Mouse (Mus musculus): Measurements from ENCODE around the gene Tepp. TPM values are rescaled to one million over a fixed set of nuclear protein-coding genes. Genes with fewer than 3 reads are reported as not detected.

Gene Tepp
- total RNA-seq, 2 experiments from 2014 or later: not detected

- peak; percentile 58 for ATAC-seq (replicated peaks; ENCODE audit: poor library complexity)
Observed at GRCm38 (mm10) chr8:95360181-95361015, 50.0 kb downstream of the Tepp start.

- peak; percentile 45 for ATAC-seq (replicated peaks; ENCODE audit: poor library complexity)
Observed at GRCm38 (mm10) chr8:95361016-95361341, 50.6 kb downstream of the Tepp start.

GRCm38 (mm10) chr8:95362272-95362671, 51.9 kb downstream of the Tepp start:
- no peak for ATAC-seq (replicated peaks; ENCODE audit: poor library complexity)

- no peak for ATAC-seq (replicated peaks; ENCODE audit: poor library complexity)
Observed at GRCm38 (mm10) chr8:95363849-95364248, 53.5 kb downstream of the Tepp start.

GRCm38 (mm10) chr8:95369581-95370326, 59.4 kb downstream of the Tepp start:
- peak; percentile 77 for ATAC-seq (replicated peaks; ENCODE audit: poor library complexity)

GRCm38 (mm10) chr8:95373389-95374002, 63.1 kb downstream of the Tepp start:
- no peak for ATAC-seq (replicated peaks; ENCODE audit: poor library complexity)

- ATAC-seq (replicated peaks; ENCODE audit: poor library complexity): no peak
Observed at GRCm38 (mm10) chr8:95374429-95374828, 64.1 kb downstream of the Tepp start.

- ATAC-seq (replicated peaks; ENCODE audit: poor library complexity): no peak
Observed at GRCm38 (mm10) chr8:95375374-95375930, 65.1 kb downstream of the Tepp start.

Other genes with a start within 250 kb of the Tepp start
- gene Katnb1, start 229.4 kb upstream of the Tepp start, total RNA-seq (2015): 6.3 and 7.3 TPM in 2 replicates
- 25.2 and 25.9 TPM in 2 replicates for gene Katnb1, start 229.4 kb upstream of the Tepp start, total RNA-seq (2017)
- gene Kifc3, start 107.8 kb upstream of the Tepp start, total RNA-seq (2015): 0.73 and 0.99 TPM in 2 replicates
- gene Kifc3, start 107.8 kb upstream of the Tepp start, total RNA-seq (2017): 0.68 and 1.4 TPM in 2 replicates
- gene Cngb1, start 4.0 kb upstream of the Tepp start, total RNA-seq (2015): 6.3 and 9.3 TPM in 2 replicates
- gene Cngb1, start 4.0 kb upstream of the Tepp start, total RNA-seq (2017): 2.8 and 3.0 TPM in 2 replicates
- 5.5 and 6.1 TPM in 2 replicates for gene Zfp319, start 21.4 kb downstream of the Tepp start, total RNA-seq (2015)
- gene Zfp319, start 21.4 kb downstream of the Tepp start, total RNA-seq (2017): 2.1 and 2.6 TPM in 2 replicates
- gene Usb1, start 21.7 kb downstream of the Tepp start, total RNA-seq (2015): 27.6 and 28.0 TPM in 2 replicates
- gene Usb1, start 21.7 kb downstream of the Tepp start, total RNA-seq (2017): 27.3 and 31.9 TPM in 2 replicates
- gene Mmp15, start 41.7 kb downstream of the Tepp start, total RNA-seq (2015): 0.17 and 0.42 TPM in 2 replicates
- gene Mmp15, start 41.7 kb downstream of the Tepp start, total RNA-seq (2017): 0.03 and 0.04 TPM in 2 replicates
- gene Cfap20, start 124.3 kb downstream of the Tepp start, total RNA-seq (2015): 96.0 and 101 TPM in 2 replicates
- 52.0 and 63.2 TPM in 2 replicates for gene Cfap20, start 124.3 kb downstream of the Tepp start, total RNA-seq (2017)
- 113 TPM in 2 replicates for gene Csnk2a2, start 179.5 kb downstream of the Tepp start, total RNA-seq (2015)
- gene Csnk2a2, start 179.5 kb downstream of the Tepp start, total RNA-seq (2017): 30.0 and 33.1 TPM in 2 replicates
- not detected in 2 replicates for gene Ccdc113, start 223.5 kb downstream of the Tepp start, total RNA-seq (2015)
- gene Ccdc113, start 223.5 kb downstream of the Tepp start, total RNA-seq (2017): not detected in 2 replicates